Mouse (Mus musculus) splenic B cell, adult 2 months (primary cell): ENCODE data around the gene Stkld1.
"Not testable (repeated sequence)": the region's sequence is repeated elsewhere in the genome, so short reads cannot be mapped to it uniquely, and the experiment has no call there.

Experiments used
- DNase-seq: peaks from one replicate; pipeline ENCODE4 v3.0.0-alpha.2; 2011; ENCODE audit warnings: low read depth, low spot score
- H3K27me3 ChIP-seq: 2 replicates; pipeline ENCODE4 v1.6.1; 2012; ENCODE audit warnings: mild to moderate bottlenecking, low read length, moderate library complexity, mixed read lengths; ENCODE audit not compliant: control insufficient read depth, poor library complexity, insufficient read depth, severe bottlenecking
- H3K36me3 ChIP-seq: 2 replicates; pipeline ENCODE4 v1.6.1; 2012; ENCODE audit warnings: mild to moderate bottlenecking, low read length, moderate library complexity, mixed read lengths; ENCODE audit not compliant: control insufficient read depth, poor library complexity, insufficient read depth, severe bottlenecking

Stkld1 gene

GRCm38 (mm10) chr2:26933304-26934055, at the start of gene Stkld1, which contains the start of gene Surf4:
Gene Stkld1 (plus strand): TSS chr2:26934047.
Gene Surf4 (minus strand): TSS chr2:26933928.
- DNase-seq = peak; percentile 97
- H3K27me3 ChIP-seq = no peaks in the 10 kb centered on the region

DNA sequence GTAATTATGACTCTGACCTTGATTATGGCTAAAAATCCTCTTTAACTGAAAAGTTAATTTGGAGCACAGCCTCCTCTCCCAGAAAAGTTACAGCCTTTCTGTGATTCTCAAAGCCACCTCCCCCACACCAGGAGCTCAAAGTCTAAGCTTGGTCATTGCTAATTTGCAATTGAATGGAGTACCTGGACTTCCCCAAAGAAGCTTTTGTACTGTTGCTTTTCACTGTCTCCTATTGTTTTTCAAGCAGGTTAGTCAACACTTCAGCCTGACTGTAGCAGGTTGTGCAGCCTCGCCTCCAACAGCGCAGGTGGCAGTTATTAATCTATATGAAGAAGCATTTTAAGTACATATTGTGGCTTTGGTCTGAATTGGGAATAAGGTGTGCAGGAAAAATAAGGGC, 48.3 kb upstream of the Stkld1 start:
- not testable (repeated sequence) for DNase-seq, H3K36me3 ChIP-seq, H3K27me3 ChIP-seq

More at GRCm38 (mm10) chr2:26933304-26934055, at the start of gene Stkld1, which contains the start of gene Surf4:
- H3K36me3 ChIP-seq = no peaks in the 10 kb centered on the region

GRCm38 (mm10) chr2:26886170-26886569, 47.7 kb upstream of the Stkld1 start:
- H3K36me3 ChIP-seq, H3K27me3 ChIP-seq, DNase-seq: not testable (repeated sequence)

GRCm38 (mm10) chr2:26895898-26896297, 37.9 kb upstream of the Stkld1 start:
- H3K36me3 ChIP-seq = peaks cover 19% of the 10 kb centered on the region; the same call in 1 of the 2 replicates

GRCm38 (mm10) chr2:26900731-26901130, 33.1 kb upstream of the Stkld1 start:
- Histone ChIP-seq H3K36me3 (peaks cover 6% of the 10 kb centered on the region; the same call in 1 of the 2 replicates), H3K27me3 (no peaks in the 10 kb centered on the region)
- DNase-seq = no peak

More at GRCm38 (mm10) chr2:26895898-26896297, 37.9 kb upstream of the Stkld1 start:
- DNase-seq = no peak
- no peaks in the 10 kb centered on the region for H3K27me3 ChIP-seq

DNA sequence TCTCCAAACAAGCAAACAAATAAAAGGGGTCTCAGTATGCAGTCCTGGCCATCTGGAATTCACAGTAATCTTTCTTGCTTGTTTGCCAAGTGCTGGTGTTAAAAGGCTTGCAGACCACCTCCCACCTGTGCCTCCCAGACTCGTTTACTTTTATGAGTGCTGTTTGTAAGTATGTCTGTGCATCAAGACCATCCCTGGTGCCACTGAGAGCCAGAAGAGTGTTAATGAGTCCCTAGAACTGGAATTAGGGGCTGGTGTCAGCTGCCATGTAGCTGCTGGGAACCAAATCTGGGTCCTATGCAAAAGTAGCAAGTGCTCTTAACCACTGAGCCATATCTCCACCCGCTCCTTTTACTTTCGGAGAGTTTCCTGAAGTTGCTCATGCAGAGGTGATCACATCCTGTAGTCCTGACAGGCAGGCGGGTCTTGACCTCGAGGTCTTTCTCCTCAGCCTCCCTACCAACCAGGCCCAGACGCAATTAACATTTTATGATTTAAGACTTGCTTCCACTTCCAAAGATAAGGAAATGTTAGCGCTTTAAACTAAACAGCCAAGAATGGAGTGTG, 31.9 kb upstream of the Stkld1 start:
- H3K36me3 ChIP-seq = peaks cover 6% of the 10 kb centered on the region; the same call in 1 of the 2 replicates
- no peaks in the 10 kb centered on the region for H3K27me3 ChIP-seq
- peak; percentile 52 for DNase-seq

- no peaks in the 10 kb centered on the region for H3K27me3 ChIP-seq
- DNase-seq = peak; percentile 94
- H3K36me3 ChIP-seq = peaks cover 5% of the 10 kb centered on the region; the same call in 1 of the 2 replicates
Measured at GRCm38 (mm10) chr2:26902467-26903220, 31.2 kb upstream of the Stkld1 start, which contains the start of gene Surf6. Gene Surf6 (minus strand): TSS chr2:26902879.

- DNase-seq = peak; percentile 28
- Histone ChIP-seq H3K36me3 (0 out of 2 replicates have a peak, but pooled peaks cover 2% of the 10 kb centered on the region), H3K27me3 (no peaks in the 10 kb centered on the region)
Measured at GRCm38 (mm10) chr2:26903311-26903710, 30.5 kb upstream of the Stkld1 start.

GRCm38 (mm10) chr2:26905936-26906335, 27.9 kb upstream of the Stkld1 start:
- no peaks in the 10 kb centered on the region for H3K36me3 ChIP-seq
- DNase-seq = no peak

DNA sequence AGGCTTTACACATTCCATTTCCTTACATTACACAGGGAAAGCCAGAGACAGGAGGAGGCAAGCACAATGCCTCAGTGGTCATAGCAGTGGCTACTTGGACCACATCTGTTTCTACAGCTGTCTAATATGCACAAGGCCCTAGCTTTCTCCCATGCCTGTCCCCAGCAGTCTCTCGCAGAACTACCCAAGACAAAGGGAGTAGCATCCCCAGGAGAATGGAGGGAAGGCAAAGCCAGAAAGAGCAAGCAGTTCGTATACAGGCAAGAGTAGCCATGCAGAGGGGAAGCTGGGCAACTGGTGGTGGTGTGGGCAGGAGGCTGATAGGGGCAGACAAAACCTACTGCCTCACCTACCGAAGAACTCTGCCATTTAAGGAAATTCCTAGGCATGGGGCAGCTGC, 27.4 kb upstream of the Stkld1 start:
- DNase-seq = no peak
- H3K36me3 ChIP-seq = peaks cover under 1% of the 10 kb centered on the region

More at GRCm38 (mm10) chr2:26905936-26906335, 27.9 kb upstream of the Stkld1 start:
- no peaks in the 10 kb centered on the region for H3K27me3 ChIP-seq

GRCm38 (mm10) chr2:26907109-26907508, 26.7 kb upstream of the Stkld1 start:
- Histone ChIP-seq H3K27me3 (no peaks in the 10 kb centered on the region), H3K36me3 (peaks cover 5% of the 10 kb centered on the region)
- DNase-seq = peak; percentile 75

More for the DNA sequence above, 27.4 kb upstream of the Stkld1 start:
- no peaks in the 10 kb centered on the region for H3K27me3 ChIP-seq

DNA sequence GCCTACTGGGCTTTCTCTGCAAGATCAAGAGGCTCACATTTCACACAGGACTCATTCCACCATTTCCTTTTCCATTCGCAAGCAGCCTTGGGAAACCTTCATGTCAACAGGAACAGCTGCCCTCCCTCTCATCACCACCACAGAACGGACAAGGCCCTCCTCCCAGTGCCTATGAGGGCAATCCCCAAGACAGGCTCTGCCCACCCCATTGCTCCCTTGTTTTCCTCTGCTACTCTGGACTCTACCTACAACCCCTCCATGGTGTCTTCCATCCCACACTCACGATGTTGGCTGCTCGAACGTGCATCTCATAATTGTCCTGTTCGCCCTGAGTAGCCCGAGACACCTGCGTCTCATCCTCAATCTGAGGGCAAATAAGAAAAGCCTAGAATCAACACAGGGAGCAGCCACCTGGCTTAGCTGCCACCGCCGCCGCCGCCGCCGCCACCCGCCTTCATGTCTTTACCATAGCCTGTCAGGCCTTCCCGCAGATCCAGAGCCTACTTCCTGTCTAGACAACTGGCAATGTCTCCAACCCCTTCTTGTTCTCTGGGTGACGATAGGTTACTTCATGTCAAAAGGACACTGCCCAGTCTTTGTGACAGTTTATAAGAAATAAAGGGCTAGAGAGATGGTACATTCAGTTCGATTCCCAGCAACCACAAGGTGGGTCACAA, 25.0 kb upstream of the Stkld1 start:
- no peak for DNase-seq
- Histone ChIP-seq H3K27me3 (no peaks in the 10 kb centered on the region), H3K36me3 (peaks cover 13% of the 10 kb centered on the region)

GRCm38 (mm10) chr2:26909387-26909784, 24.5 kb upstream of the Stkld1 start:
- Histone ChIP-seq H3K27me3 (no peaks in the 10 kb centered on the region), H3K36me3 (peaks cover 14% of the 10 kb centered on the region)
- no peak for DNase-seq
